Mouse (Mus musculus): ENCODE results near the gene Entpd6.

Gene Entpd6

DNA sequence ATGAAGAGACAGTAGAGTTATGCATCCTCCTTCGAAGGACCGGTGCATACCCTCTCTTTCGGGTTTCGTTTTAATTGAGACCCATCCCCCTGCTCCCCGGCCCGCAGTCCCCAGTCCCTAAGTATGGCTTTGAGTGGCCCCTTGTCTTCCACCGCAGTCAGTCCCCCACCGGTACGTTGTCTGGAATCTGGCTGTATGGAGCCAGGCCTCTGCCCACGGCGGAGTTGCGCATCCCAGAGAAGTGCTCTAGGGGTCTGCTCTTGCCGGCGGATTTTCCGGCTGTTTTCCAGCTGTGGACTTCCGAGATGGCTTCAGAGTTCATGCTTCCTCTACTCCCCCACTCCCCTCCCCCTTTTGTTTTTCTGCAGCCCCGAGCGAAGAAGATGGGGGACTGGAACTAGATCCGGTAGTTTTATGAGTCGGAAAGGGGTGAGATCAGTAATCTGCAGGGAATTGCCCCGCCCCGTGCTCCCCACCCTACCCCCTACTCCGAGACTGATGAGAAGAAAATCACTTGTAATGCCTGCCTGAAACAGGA is 38.5 kb downstream of the Entpd6 start:
- peak; percentile 32 to 45 for DNase-seq

DNA sequence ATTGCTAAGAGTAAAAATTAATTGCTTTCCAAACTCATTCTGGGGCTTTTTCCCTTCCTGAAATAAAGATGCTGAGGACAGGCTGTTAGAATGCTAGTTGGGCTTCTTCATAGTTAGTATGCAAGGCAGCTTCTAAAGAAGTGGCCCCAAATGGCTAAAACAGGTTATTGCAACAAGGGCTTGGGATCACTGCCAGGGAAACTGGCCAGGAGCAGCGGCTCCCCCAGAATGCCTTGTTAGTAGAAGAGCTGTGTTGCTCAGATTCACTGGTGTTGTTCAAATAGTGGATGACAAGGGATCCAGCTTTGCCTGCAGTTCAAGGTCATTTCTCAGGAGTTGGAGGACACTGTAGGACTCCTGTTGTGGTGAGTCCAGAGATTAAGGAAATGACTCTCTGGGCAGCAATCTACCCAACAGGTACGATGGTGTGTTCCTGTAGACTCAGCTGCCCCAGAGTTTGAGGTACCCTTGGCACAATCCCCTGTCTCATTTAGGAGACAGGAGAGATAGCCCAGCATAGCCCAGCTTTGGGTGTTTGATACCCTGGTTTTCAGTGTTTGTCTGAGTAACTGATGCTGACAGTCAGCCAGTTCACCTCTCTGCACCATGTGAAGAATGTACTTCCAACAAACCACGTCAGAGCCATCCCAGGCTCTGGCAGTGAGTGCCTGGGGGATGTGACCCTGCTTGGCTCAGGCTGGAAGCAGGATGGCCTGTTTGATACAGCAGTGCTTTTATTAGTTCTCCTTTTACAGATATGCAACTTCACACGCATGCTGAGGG is 40.1 kb downstream of the Entpd6 start:
- DNase-seq, result peak; percentile 84 to 86

- no peak for DNase-seq
Measured at GRCm38 (mm10) chr2:150793320-150793719, 44.5 kb downstream of the Entpd6 start.

DNA sequence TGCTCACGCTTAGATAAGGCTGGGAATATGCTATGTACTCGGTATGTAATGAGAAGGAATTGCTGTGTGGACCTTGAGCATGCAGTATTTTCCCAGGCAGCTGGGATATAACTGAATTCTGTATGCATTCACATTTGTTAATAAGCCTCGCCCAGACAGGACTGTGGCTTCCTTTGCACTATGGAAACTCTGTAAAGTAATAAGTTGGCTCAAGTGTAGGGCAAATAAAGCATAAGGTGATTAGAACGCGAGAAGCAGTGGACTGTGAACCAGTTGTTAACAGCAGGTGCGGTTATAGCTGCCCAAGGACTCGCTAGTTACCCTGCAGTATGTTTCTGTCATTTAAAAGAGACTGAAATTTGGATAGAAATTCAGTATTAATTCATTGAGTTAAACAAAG is 49.2 kb downstream of the Entpd6 start:
- DNase-seq, result no peak

DNA sequence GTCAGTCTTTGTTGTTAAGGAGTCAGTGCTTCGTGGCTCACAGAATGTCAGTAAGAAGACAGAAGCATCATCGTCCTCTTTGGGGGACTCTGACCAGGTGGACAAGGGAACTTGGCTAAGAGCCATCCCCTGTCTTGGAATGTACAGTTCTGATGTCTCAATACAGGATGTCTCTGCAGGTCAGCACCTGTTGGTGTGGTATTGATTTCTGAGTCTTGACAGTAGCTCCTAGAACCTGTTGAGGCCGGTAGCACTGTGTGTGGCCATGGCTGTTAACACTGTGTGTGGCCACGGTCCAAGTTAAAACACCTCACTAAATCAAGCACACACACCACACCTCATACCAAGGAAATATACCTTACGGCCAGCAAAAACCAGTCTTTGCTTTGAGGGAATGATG is 51.8 kb downstream of the Entpd6 start:
- no peak for DNase-seq

DNA sequence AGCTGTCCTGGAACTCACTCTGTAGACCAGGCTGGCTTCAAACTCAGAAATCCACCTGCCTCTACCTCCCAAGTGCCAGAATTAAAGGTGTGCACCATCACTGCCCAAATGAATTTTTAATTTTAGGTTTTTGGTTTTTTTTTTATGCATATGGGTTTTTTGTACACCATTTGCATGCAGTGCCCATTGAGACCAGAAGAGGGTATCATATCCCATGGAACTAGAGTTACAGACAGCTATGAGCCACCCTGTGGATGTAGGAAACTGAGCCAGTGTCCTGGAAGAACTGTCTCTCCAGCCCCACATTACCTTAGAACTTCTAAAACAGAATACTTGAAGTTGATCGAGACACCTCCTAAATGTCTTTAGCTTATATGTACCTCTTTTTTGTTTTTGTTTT is 54.2 kb downstream of the Entpd6 start:
- DNase-seq, result peak in 1 of 2 experiments; percentile 34

GRCm38 (mm10) chr2:150808381-150808780 is 59.5 kb downstream of the Entpd6 start:
- no peak for DNase-seq

DNA sequence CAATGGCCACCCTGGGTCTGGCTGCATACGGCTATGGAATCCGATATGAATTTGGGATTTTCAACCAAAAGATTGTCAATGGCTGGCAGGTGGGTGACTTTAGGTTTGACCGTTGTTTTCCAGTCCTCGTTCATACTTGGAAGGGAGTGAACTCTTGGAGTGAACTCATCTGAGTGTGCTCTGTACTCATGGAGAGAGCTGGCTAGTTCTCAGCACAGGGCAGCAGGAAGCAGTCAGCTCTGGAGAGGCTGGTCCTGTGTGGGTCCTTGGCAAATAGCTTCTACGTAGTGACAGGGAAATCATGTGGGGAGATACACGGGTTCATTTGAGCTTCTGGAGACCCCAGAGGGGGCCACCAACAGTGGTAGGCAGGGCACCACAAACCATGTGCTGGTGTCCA is 60.0 kb downstream of the Entpd6 start:
- DNase-seq, result no peak

DNA sequence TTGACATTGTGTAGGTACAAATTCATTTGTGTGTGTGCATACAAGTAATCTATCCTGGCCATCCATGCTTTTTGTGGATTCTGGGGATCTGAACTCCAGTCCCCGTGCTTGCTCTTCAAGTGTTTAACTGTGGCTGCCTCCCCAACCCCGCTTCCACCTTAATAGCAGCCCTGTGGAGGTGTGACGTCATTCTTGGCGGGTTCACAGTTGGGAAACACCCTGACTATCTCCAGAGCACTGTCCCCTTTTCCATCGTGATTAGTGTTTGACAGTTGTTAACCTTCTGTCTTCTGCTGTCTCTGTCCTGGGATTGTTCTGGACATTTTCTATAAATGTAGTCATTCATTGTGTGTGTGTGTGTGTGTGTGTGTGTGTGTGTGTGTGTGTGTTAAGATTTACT is 61.8 kb downstream of the Entpd6 start:
- no peak for DNase-seq

DNA sequence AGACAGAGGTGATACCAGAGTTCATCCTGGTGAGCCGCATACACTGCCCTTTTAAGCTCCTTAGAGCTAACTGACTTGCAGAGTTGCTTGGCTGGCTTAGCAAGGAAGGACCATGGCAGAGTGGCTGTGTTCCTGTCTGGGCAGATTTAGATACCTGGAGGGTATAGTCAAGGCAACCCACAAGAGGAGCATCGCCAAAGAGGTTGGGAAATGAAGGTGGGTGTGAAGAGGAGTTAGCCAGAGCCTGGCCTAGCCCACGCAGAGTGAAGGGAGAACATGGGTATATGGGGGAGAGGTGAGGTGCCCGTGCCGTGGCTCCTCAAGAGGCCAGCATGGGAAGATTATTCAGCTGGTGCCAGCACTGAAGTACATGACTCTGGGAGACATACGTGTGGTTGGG is 64.0 kb downstream of the Entpd6 start:
- peak in 1 of 2 experiments; percentile 10 for DNase-seq

- peak in 1 of 2 experiments; percentile 19 for DNase-seq
Measured at GRCm38 (mm10) chr2:150816676-150817402, 68.0 kb downstream of the Entpd6 start.

DNA sequence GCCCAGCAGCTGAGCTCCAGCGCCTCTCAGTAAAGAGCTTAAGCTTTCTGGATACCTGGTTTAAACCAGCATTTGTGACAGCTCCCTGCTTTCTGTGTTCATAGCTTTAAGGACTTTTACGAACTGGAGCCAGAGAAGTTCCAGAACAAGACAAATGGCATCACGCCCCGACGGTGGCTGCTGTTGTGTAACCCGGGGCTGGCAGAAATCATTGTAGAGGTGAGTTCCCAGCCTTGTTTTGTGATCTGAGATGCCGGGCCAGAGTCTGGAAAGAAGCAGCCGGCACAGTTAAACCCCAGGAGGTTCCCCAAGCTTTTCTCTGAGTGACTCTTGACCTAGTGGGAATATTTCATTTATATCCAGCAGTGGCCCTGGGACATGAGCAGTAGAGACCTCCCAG is 69.9 kb downstream of the Entpd6 start:
- DNase-seq, result peak in 1 of 2 experiments; percentile 14

GRCm38 (mm10) chr2:150820720-150821119 is 71.9 kb downstream of the Entpd6 start:
- no peak for DNase-seq

Data from lung, postnatal 4 days (tissue).